Mouse (Mus musculus) limb, embryonic 10.5 days (tissue): ENCODE data around the gene Ttc9b. TPM values are rescaled to one million over a fixed set of nuclear protein-coding genes. Genes with fewer than 3 reads are reported as not detected.

Experiments
- DNase-seq: peaks from one replicate; pipeline ENCODE4 v3.0.0-alpha.2; 2017; ENCODE audit warnings: low spot score
- H3K27ac ChIP-seq: fragments of 300-500 bp; sonication (generic); 2 replicates; pipeline ENCODE4 v1.5.1; 2016; ENCODE audit warnings: mild to moderate bottlenecking
- H3K27me3 ChIP-seq: fragments of 300-500 bp; sonication (generic); 2 replicates; pipeline ENCODE4 v1.6.1; 2016; ENCODE audit warnings: low read depth, mild to moderate bottlenecking; ENCODE audit not compliant: poor library complexity, severe bottlenecking
- H3K36me3 ChIP-seq: fragments of 300-500 bp; sonication (generic); 2 replicates; pipeline ENCODE4 v1.6.1; 2016; ENCODE audit warnings: mild to moderate bottlenecking, moderate library complexity
- H3K4me1 ChIP-seq: fragments of 300-500 bp; sonication (generic); 2 replicates; pipeline ENCODE4 v1.6.1; 2016
- H3K4me3 ChIP-seq: fragments of 300-500 bp; sonication (generic); 2 replicates; pipeline ENCODE4 v1.5.1; 2016; ENCODE audit warnings: mild to moderate bottlenecking, moderate library complexity
- H3K9me3 ChIP-seq: fragments of 300-500 bp; sonication (generic); replicated peaks from 2 replicates; pipeline ENCODE4 v1.6.1; 2016; ENCODE audit warnings: mild to moderate bottlenecking
- WGBS: fragments of 180-500 bp; shearing (Covaris S2); methylation state at CpG from one replicate; pipeline ENCODE4 v1.1.7; 2016; 5-methylcytosine and 5-hydroxymethylcytosine counted together
- polyA plus RNA-seq: library from polyadenylated mRNA; unstranded; fragments of >200 nt; fragmentation: Nextera tagmentation; extraction: Ambion mirVana; gene quantifications from 2 replicates; pipeline ENCODE4 v1.2.1, GENCODE M21; 2016

The Ttc9b gene
- polyA plus RNA-seq, 1 experiment from 2014 or later, result 0.23 TPM

GRCm38 (mm10) chr7:27683218-27683617 is 29.5 kb downstream of the Ttc9b start:
- DNase-seq, result no peak
- Histone ChIP-seq H3K27me3 (no peaks in the 10 kb centered on the region), H3K27ac (no peak overlapping the region), H3K4me3 (no peak overlapping the region), H3K36me3 (no peaks in the 10 kb centered on the region), H3K9me3 (no peaks in the 10 kb centered on the region), H3K4me1 (peaks cover 2% of the 10 kb centered on the region)
- WGBS, result 73% methylated on average over 2 of the region's 2 CpGs

GRCm38 (mm10) chr7:27685220-27685619 is 31.5 kb downstream of the Ttc9b start:
- no peaks in the 10 kb centered on the region for H3K27me3 ChIP-seq
- H3K4me1 ChIP-seq, result peaks cover 12% of the 10 kb centered on the region
- no peak overlapping the region for H3K27ac ChIP-seq
- no peak for DNase-seq
- H3K9me3 ChIP-seq, result no peaks in the 10 kb centered on the region
- peak overlapping the region; percentile 19; the same call in 1 of the 2 replicates for H3K4me3 ChIP-seq
- H3K36me3 ChIP-seq, result no peaks in the 10 kb centered on the region
- 49% methylated on average over 5 of the region's 5 CpGs for WGBS

- Histone ChIP-seq H3K36me3 (no peaks in the 10 kb centered on the region), H3K4me1 (peaks cover 12% of the 10 kb centered on the region), H3K9me3 (no peaks in the 10 kb centered on the region), H3K4me3 (peak overlapping the region; percentile 19; the same call in 1 of the 2 replicates), H3K27me3 (no peaks in the 10 kb centered on the region), H3K27ac (no peak overlapping the region)
- DNase-seq, result peak; percentile 40
- under 1% methylated on average over 6 of the region's 6 CpGs for WGBS
Observed at GRCm38 (mm10) chr7:27685681-27686080, 32.0 kb downstream of the Ttc9b start.

GRCm38 (mm10) chr7:27687043-27687442 is 33.3 kb downstream of the Ttc9b start:
- no peaks in the 10 kb centered on the region for H3K27me3 ChIP-seq
- DNase-seq, result no peak
- H3K4me1 ChIP-seq, result peaks cover 12% of the 10 kb centered on the region
- H3K9me3 ChIP-seq, result no peaks in the 10 kb centered on the region
- no peak overlapping the region for H3K27ac ChIP-seq
- WGBS, result 87% methylated on average over 1 of the region's 1 CpGs
- no peaks in the 10 kb centered on the region for H3K36me3 ChIP-seq
- no peak overlapping the region for H3K4me3 ChIP-seq

- Histone ChIP-seq H3K4me3 (no peak overlapping the region), H3K27ac (no peak overlapping the region), H3K36me3 (no peaks in the 10 kb centered on the region), H3K9me3 (no peaks in the 10 kb centered on the region), H3K4me1 (peaks cover 12% of the 10 kb centered on the region), H3K27me3 (no peaks in the 10 kb centered on the region)
- no peak for DNase-seq
- WGBS, result 75% methylated on average over 3 of the region's 3 CpGs
Observed at GRCm38 (mm10) chr7:27687836-27688235, 34.1 kb downstream of the Ttc9b start.

GRCm38 (mm10) chr7:27688246-27688788 is 34.6 kb downstream of the Ttc9b start:
- H3K9me3 ChIP-seq, result no peaks in the 10 kb centered on the region
- WGBS, result 50% methylated on average over 14 of the region's 14 CpGs
- H3K4me1 ChIP-seq, result peaks cover 12% of the 10 kb centered on the region
- peak; percentile 34 for DNase-seq
- H3K36me3 ChIP-seq, result no peaks in the 10 kb centered on the region
- peak overlapping the region; percentile 84 for H3K27ac ChIP-seq
- no peaks in the 10 kb centered on the region for H3K27me3 ChIP-seq
- H3K4me3 ChIP-seq, result peak overlapping the region; percentile 58

GRCm38 (mm10) chr7:27688815-27689612 is 35.3 kb downstream of the Ttc9b start, which contains the start of gene Zfp607b:
Zfp607b (plus strand) TSS chr7:27689340.
- peak; percentile 89 for DNase-seq
- Histone ChIP-seq H3K9me3 (no peaks in the 10 kb centered on the region), H3K36me3 (no peaks in the 10 kb centered on the region), H3K27me3 (no peaks in the 10 kb centered on the region), H3K4me1 (peaks cover 12% of the 10 kb centered on the region), H3K27ac (peak within 1 kb of the TSS; percentile 84), H3K4me3 (peak within 1 kb of the TSS; percentile 58)
- WGBS, result 3% methylated on average over 19 of the region's 19 CpGs

- Histone ChIP-seq H3K36me3 (no peaks in the 10 kb centered on the region), H3K4me1 (peaks cover 12% of the 10 kb centered on the region), H3K9me3 (no peaks in the 10 kb centered on the region), H3K27ac (no peak overlapping the region), H3K27me3 (no peaks in the 10 kb centered on the region), H3K4me3 (no peak overlapping the region)
- WGBS, result 49% methylated on average over 5 of the region's 5 CpGs
- DNase-seq, result peak; percentile 36
Observed at GRCm38 (mm10) chr7:27691076-27691475, 37.4 kb downstream of the Ttc9b start.

GRCm38 (mm10) chr7:27696711-27697110 is 43.0 kb downstream of the Ttc9b start:
- DNase-seq, result no peak
- Histone ChIP-seq H3K27ac (no peak overlapping the region), H3K4me3 (no peak overlapping the region), H3K27me3 (no peaks in the 10 kb centered on the region), H3K9me3 (no peaks in the 10 kb centered on the region), H3K4me1 (no peaks in the 10 kb centered on the region), H3K36me3 (no peaks in the 10 kb centered on the region)
- 40% methylated on average over 3 of the region's 3 CpGs for WGBS

Other genes starting within 250 kb of the Ttc9b start
- gene Sptbn4, start 206.2 kb upstream of the Ttc9b start, polyA plus RNA-seq, result 0.15 and 0.19 TPM in 2 replicates
- gene Blvrb, start 205.9 kb upstream of the Ttc9b start, polyA plus RNA-seq, result 33.3 and 34.9 TPM in 2 replicates
- 20.1 and 29.7 TPM in 2 replicates for gene Sertad3, start 180.1 kb upstream of the Ttc9b start, polyA plus RNA-seq
- 25.0 and 29.8 TPM in 2 replicates for gene Sertad1, start 167.0 kb upstream of the Ttc9b start, polyA plus RNA-seq
- 3.5 and 4.3 TPM in 2 replicates for gene Prx, start 154.6 kb upstream of the Ttc9b start, polyA plus RNA-seq
- 0.54 and 0.79 TPM in 2 replicates for gene Hipk4, start 130.6 kb upstream of the Ttc9b start, polyA plus RNA-seq
- 31.6 and 49.5 TPM in 2 replicates for gene Pld3, start 100.7 kb upstream of the Ttc9b start, polyA plus RNA-seq
- gene 2310022A10Rik, start 100.7 kb upstream of the Ttc9b start, polyA plus RNA-seq, result 40.8 and 41.2 TPM in 2 replicates
- gene Akt2, start 62.4 kb upstream of the Ttc9b start, polyA plus RNA-seq, result 91.3 and 95.0 TPM in 2 replicates
- gene Map3k10, start 20.7 kb downstream of the Ttc9b start, polyA plus RNA-seq, result 9.2 and 12.3 TPM in 2 replicates
- 2.5 and 3.3 TPM in 2 replicates for gene Zfp607b, start 35.4 kb downstream of the Ttc9b start, polyA plus RNA-seq
- 38.2 and 49.5 TPM in 2 replicates for gene Zfp60, start 77.5 kb downstream of the Ttc9b start, polyA plus RNA-seq
- 1.7 and 1.9 TPM in 2 replicates for gene Zfp626, start 153.3 kb downstream of the Ttc9b start, polyA plus RNA-seq
- 8.6 and 11.0 TPM in 2 replicates for gene Zfp59, start 184.7 kb downstream of the Ttc9b start, polyA plus RNA-seq
- 3.6 and 3.9 TPM in 2 replicates for gene Zfp607a, start 203.6 kb downstream of the Ttc9b start, polyA plus RNA-seq